Mouse (Mus musculus) urinary bladder, adult 18-20 months (tissue): Measurements from ENCODE around the gene Zfp607a.
"Not testable (repeated sequence)": the region's sequence is repeated elsewhere in the genome, so short reads cannot be mapped to it uniquely, and the experiment has no call there.

Experiments used
- DNase-seq, 2 experiments: peaks; one replicate each; pipeline ENCODE4 v3.0.0; 2022; ENCODE audit warnings: low spot score in 2 of 2, mixed read lengths in 2 of 2

Zfp607a gene

DNA sequence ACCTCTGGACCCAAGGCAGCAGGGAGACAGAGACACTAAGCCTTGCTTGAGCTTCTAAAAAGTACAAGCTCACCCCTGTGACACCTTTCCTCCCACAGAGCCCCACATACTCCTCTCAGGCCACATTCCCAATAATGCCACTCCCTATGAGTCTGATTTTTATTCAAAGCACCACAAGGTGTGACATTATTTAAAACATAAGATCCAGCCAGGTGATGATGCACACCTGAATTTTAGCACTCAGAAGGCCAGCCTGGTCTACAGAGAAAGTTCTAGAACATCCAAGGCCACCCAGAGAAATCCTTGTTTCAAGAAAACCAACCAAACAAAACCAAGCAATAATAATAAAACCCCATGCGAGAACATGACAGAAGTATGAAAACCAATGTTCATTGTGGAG is at the start of gene Zfp607a:
TSS of gene Zfp607a (plus strand) at position 301 of the 400 bp plus-strand sequence.
- no peak for DNase-seq

DNA sequence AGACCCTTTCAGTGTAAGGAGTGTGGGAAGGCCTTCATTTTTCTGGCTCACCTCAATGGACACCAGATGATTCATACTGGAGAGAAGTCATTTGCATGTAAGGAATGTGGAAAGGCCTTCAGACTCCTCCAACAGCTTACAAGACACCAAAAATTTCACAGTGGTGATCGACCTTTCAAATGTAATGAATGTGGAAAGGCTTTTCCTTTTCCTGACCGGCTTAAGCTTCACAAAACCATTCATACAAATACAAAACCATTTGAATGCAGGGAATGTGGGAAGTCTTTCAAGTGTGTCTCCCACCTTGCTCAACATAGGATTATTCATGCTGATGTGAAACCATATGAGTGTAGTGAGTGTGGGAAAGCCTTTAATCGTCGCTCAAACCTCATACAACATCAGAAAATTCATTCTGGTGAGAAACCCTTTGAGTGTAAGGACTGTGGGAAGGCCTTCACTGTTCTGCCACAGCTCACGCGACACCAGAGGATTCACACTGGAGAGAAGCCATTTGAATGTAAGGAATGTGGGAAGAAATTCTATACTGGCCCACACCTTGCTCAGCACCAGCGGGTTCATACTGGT is 38.7 kb upstream of the Zfp607a start:
- no peak for DNase-seq

GRCm38 (mm10) chr7:27822611-27823010 is 34.7 kb upstream of the Zfp607a start:
- no peak for DNase-seq

GRCm38 (mm10) chr7:27834131-27834530 is 23.2 kb upstream of the Zfp607a start:
- no peak for DNase-seq

- peak in 1 of 2 experiments; percentile 5 for DNase-seq
These were observed 19.4 kb upstream of the Zfp607a start for GRCm38 (mm10) chr7:27837896-27838295.

GRCm38 (mm10) chr7:27838323-27839249 is 18.7 kb upstream of the Zfp607a start, which contains the start of gene Zfp59:
Gene Zfp59 (plus strand): TSS chr7:27838607.
- DNase-seq: peak; percentile 70 to 82

DNA sequence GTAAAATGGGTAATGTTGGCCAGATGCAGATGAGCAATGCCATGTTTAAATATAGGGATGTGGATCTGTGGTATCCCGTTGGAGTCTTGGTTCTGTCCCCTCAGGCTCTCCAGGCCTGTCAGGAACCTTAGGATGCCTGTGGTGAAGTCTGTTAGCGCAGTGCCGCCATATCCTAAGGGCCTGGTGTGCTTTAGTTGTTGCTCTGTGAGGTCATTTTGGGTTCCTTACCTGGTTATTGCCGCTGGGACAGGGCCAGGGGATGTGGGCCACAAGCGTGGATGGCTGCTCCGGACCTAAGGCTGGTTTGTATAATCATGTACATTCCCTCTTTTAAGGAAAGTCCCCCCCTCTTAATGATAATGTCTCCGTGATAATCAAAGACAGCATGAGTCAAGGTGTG is 17.7 kb upstream of the Zfp607a start:
- no peak for DNase-seq

GRCm38 (mm10) chr7:27840104-27840503 is 17.2 kb upstream of the Zfp607a start:
- DNase-seq: no peak

DNA sequence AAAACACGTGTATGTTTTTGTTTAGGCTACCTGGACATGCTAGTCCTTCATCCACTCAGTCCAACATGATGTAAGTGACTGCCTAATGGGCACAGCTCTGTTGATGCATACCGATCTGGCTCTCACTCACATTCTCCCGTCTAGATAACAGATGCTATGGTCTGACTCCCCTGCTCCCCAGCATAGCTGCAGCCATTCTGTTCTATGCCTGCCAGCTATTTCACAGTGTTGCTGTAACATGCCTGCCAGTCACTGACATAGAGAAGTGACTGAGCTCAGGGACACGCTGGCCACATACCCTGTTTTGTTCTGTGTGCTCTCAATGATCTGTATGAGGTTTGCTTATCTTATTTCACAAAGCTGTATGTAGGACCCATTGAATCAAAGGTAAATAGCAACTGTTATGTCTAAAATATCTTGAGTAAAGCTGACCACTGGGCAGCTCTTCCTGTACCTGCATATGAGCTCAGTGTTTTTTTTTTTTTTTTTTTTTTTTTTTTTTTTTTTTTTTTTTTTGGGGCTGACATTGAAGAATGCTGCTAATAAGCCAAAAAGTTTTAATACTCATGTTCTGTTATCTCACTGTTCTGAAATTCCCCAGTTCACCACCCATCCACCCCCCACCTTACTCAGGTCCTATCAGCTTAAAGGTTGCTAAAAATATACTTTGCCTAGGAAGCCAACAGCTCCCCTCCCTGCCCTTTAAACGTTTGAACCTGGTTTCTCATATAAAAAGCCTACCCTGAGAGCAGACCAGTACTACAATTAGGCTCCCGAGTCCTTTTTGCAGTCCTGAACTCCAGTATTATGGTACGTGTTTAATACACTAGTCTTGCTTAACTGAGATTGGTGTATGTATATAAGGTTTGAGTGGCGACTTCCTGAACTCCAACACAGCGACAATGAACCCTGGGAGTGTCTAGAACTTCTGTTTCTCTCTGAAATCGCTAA is 2.2 kb downstream of the Zfp607a start:
- no peak for DNase-seq

GRCm38 (mm10) chr7:27860396-27861235 is 3.3 kb downstream of the Zfp607a start:
- DNase-seq: peak; percentile 66 to 79

GRCm38 (mm10) chr7:27862578-27862977 is 5.3 kb downstream of the Zfp607a start:
- DNase-seq: not testable (repeated sequence)

GRCm38 (mm10) chr7:27881721-27882120 is 24.4 kb downstream of the Zfp607a start:
- no peak for DNase-seq

DNA sequence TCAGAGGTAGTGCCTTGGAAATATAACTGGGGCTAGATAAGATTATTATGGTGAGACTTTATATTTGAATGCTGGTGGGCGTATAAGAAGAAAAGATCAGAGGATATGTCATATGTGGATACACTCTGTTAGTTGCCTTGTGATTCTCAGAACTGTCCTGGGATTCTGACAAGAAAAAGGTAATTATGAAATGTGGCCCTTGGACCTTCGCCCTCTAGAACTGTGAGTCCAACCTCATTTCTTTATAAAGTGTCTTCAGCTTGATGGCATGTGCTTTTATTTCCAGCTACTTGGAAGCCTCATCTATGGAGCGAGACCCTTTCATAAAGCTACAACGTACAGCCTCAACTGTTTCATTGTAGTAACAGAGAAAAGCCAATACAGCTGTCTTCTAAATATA is 43.3 kb downstream of the Zfp607a start:
- DNase-seq: no peak

DNA sequence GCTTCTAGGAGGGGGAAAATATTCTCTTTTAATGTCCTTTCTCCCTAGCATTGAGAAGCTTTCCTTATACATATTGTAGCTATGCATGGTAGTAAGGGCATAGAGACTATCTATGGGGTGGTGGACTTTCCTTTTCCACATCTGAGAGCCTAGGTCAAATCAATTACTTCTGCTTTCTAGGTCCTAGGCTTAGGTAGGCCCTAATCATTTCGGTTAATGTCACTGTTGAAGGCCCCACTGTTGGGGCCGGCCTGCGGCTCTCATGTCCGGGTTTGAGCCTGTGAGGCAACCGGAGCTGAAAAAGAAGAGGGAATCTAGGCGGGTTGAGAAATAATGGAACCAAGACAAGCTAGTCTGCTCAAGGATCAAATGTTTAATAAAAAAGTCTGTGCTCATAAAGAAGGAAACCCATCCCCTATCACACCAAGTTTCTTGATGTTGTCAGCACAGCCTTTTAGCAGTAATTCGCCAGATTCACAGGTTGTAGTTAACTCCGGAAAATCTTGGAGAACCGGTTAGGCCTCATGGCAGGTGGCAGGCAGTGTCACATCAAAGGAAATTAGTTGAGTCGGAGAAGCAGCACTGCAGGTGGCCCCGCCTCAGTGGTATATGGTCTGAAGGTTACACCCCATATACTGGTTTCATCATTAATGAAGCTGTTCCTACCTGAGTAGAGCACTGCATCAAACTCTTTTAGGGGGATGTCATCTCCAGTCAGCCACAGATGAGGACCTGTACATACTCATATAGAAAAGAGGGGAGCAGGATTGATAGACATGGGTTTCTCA is 47.9 kb downstream of the Zfp607a start:
- DNase-seq: no peak

- not testable (repeated sequence) for DNase-seq
These were observed 53.6 kb downstream of the Zfp607a start for GRCm38 (mm10) chr7:27910952-27911351.

GRCm38 (mm10) chr7:27927041-27927440 is 69.7 kb downstream of the Zfp607a start:
- not testable (repeated sequence) for DNase-seq

DNA sequence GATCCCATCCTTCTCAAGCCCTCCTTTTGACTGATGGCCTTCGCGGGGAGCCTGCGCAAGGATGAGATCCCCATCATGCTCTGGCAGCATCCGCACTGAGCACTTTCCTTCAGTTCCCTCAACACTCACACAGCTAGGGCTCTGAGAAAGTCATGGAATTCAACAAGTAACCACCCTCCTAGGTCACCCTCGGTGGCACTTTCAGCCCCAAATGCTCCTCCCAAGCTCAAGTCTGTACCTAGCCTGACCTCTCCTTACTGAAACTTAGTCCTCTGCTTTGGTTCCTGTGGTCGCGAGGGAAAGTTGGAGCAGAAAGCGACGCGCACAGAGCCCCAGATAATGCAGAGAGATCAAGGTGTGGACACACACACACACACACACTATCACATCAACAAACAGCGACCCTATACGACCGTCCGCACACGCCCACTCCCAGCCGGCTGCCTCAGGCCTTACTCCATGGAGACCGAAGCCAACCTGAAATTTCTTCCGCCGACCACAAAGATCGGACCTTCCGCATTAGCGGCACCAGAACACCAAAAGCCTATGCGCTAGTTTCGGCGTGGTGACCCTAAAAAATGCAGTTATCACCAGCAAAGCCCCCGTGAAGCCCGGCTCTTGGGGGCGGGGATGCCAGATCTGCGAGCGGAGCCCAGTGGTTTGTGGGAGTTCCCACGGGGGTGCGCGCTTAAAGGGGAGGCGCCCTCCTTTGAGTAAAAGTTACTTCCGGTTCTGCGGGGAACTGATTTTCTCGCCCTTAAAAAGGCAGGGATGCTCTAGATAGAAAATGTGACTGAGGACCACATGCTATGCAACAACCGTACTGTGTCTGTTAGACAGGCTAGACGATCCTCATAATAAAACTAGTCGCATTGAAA is 71.7 kb downstream of the Zfp607a start, which contains the start of gene Zfp974:
TSS of gene Zfp974 (minus strand) at position 643 of the 878 bp plus-strand sequence.
- DNase-seq: peak; percentile 31 to 50
